Mouse (Mus musculus): Measurements from ENCODE around the gene Gm15446. TPM values are rescaled to one million over a fixed set of nuclear protein-coding genes. Genes with fewer than 3 reads are reported as not detected.

The Gm15446 gene
- polyA plus RNA-seq (2015; fragmentation: Illumina TruSeq; extraction: RNeasy Lipid Tissue Mini Kit (QIAGEN cat#74804); ENCODE audit: insufficient read depth, low read depth, low replicate concordance), result 4.4 TPM

DNA sequence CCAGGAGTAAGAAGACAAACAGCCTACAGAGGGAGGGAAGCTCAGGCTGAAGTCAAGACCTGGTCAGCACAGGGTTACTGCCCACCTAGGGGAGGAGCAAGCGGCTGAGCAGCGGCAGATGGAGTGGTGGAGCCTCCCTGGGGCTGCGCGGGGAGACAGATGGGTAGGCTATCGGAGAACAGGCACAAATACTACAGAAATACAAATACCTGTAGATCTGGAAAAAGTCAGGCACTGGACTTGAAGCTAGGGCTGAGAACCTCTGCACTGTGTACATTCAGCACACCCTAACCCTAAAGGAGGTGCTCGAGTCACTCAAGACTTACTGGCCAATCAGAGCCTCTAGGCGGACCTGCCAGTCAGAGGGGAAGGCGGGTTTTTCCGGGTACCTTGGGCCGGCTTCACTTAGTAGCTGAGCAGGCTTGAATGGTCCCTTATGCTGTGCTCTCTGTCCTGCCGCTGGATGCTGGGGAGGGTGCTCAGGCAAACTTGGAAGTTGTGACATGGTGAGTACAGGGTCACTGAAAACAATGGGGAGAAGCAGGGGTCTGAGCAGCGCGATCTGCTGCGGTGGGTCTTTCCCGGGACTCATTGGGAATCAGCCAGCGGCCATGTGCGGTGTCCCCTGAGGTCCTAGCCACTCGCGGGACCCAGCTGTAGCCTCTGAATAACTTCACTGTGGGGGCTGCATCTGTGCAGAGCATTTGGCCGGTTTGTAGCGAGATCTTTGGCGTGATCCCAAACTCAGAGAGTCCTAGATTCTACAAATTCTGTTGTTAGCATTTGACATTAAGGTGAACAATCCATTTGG, at the start of gene Gm15446:
Gene Gm15446 (plus strand): TSS at position 140 of the 811 bp plus-strand sequence.

Other genes starting within 250 kb of the Gm15446 start
- gene 5430403G16Rik, start 232.4 kb upstream of the Gm15446 start, polyA plus RNA-seq (2015; fragmentation: Illumina TruSeq; extraction: RNeasy Lipid Tissue Mini Kit (QIAGEN cat#74804); ENCODE audit: insufficient read depth, low read depth, low replicate concordance), result 0.55 TPM
- gene 4930522L14Rik, start 171.5 kb upstream of the Gm15446 start, polyA plus RNA-seq (2015; fragmentation: Illumina TruSeq; extraction: RNeasy Lipid Tissue Mini Kit (QIAGEN cat#74804); ENCODE audit: insufficient read depth, low read depth, low replicate concordance), result 0.81 TPM
- 12.5 TPM for gene Zfp932, start 73.1 kb downstream of the Gm15446 start, polyA plus RNA-seq (2015; fragmentation: Illumina TruSeq; extraction: RNeasy Lipid Tissue Mini Kit (QIAGEN cat#74804); ENCODE audit: insufficient read depth, low read depth, low replicate concordance)
- gene Gm17655, start 149.1 kb downstream of the Gm15446 start, polyA plus RNA-seq (2015; fragmentation: Illumina TruSeq; extraction: RNeasy Lipid Tissue Mini Kit (QIAGEN cat#74804); ENCODE audit: insufficient read depth, low read depth, low replicate concordance), result not detected
- gene Gm35315, start 171.0 kb downstream of the Gm15446 start, polyA plus RNA-seq (2015; fragmentation: Illumina TruSeq; extraction: RNeasy Lipid Tissue Mini Kit (QIAGEN cat#74804); ENCODE audit: insufficient read depth, low read depth, low replicate concordance), result 0.39 TPM
- not detected for gene Plcxd1, start 176.6 kb downstream of the Gm15446 start, polyA plus RNA-seq (2015; fragmentation: Illumina TruSeq; extraction: RNeasy Lipid Tissue Mini Kit (QIAGEN cat#74804); ENCODE audit: insufficient read depth, low read depth, low replicate concordance)
- gene Gtpbp6, start 184.8 kb downstream of the Gm15446 start, polyA plus RNA-seq (2015; fragmentation: Illumina TruSeq; extraction: RNeasy Lipid Tissue Mini Kit (QIAGEN cat#74804); ENCODE audit: insufficient read depth, low read depth, low replicate concordance), result 8.6 TPM
- gene Zfp605, start 186.7 kb downstream of the Gm15446 start, polyA plus RNA-seq (2015; fragmentation: Illumina TruSeq; extraction: RNeasy Lipid Tissue Mini Kit (QIAGEN cat#74804); ENCODE audit: insufficient read depth, low read depth, low replicate concordance), result 0.66 TPM
- gene Chfr, start 212.4 kb downstream of the Gm15446 start, polyA plus RNA-seq (2015; fragmentation: Illumina TruSeq; extraction: RNeasy Lipid Tissue Mini Kit (QIAGEN cat#74804); ENCODE audit: insufficient read depth, low read depth, low replicate concordance), result 8.3 TPM

Data from pancreas, adult 10 weeks (tissue).